Mouse (Mus musculus): Measurements from ENCODE around the gene Cep89.
A peak's percentile ranks its signal among the peaks of the same experiment; 100 is the strongest.

Cep89 gene

DNA sequence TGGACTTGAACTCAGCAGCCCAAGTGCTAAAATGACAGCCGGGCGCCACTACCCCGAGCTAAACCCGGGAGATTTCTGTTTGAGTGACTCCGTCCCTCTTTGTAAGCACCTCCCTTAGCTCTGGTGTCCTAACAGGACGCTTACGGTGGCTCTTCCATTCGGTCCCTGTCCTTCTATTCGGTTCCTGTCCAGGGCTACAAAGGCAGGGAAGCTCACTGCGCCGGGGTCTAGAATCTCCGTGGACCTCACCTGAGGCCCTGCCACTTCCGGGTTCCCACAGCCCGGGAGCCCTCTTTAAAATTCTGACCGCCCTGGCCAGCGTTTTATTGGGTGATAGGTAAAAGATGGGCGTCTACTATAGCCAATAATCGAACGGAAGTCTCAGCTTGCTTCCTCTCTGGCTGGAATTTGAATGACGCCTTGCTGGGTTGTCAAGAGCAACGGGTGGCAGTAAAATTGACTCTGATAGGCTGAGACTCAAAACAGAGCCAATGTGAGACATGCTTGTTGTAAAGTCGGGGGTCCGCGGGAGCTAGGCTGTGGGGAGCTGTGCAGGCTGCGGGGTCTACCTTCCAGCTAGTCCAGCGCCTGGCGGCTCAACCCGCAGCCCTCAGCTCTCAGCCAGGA lies at the start of gene Cep89, which contains the start of gene Faap24:
Cep89 (plus strand) TSS at position 494 of the 627 bp plus-strand sequence.
Faap24 (minus strand) TSS at position 295 of the 627 bp plus-strand sequence.
- DNase-seq (ENCODE audit: low spot score): peak; percentile 68

DNA sequence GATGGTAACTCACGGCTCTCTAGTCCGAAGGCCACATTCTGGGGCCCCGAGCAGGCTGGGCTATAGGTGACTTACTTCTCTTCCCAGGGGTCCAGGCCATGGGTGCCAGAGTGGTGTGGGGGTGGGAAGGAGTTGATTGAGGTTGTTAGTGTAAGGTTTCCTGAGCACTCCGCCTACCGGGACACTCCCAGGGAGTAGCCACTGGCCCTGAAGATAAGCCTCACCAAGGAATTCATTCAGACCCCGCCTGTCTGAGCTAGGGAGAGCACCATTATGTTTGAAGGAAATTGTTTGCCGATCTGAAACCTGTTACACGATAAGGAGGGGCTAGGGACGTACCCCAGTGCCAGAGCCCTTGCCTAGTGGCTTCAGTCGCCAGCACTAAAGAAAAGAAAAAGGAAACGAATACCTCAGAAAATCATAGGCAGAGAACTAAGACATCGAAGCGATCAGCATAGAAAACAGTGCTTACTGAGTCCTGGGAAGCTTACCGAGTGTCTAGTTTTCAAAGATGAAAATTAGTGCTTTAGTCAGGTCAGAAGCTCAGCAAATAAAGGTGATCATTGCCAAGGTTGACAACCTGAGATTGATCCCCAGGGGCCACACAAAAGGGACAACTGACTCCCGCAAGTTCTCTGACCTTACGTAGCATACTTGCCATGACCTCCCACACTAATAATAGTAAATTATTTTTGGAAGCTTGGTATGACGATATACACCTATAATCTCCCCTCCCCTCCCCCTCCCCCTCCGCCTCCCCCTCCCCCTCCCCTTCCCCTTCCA lies 48.7 kb upstream of the Cep89 start:
- no peak for DNase-seq (ENCODE audit: low spot score)

DNA sequence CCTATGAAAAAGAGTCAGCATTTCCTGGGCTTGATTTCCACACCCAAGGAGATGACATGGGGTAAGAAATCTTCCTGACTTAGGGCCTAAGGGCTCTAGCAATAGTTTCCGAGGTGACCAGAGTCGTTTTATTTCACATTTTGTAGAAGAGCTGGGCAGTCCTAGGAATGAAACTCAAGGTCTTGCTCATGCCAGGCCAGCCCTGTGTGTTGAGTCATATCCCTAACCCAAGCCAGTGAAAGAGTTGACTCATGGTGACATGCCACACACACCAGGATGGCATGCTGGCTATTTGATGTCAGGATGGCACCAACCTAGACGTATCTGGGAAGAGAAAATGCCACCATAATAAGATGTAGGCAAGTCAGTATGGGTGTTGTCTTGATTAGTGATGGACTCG lies 47.8 kb upstream of the Cep89 start:
- DNase-seq (ENCODE audit: low spot score): no peak

DNA sequence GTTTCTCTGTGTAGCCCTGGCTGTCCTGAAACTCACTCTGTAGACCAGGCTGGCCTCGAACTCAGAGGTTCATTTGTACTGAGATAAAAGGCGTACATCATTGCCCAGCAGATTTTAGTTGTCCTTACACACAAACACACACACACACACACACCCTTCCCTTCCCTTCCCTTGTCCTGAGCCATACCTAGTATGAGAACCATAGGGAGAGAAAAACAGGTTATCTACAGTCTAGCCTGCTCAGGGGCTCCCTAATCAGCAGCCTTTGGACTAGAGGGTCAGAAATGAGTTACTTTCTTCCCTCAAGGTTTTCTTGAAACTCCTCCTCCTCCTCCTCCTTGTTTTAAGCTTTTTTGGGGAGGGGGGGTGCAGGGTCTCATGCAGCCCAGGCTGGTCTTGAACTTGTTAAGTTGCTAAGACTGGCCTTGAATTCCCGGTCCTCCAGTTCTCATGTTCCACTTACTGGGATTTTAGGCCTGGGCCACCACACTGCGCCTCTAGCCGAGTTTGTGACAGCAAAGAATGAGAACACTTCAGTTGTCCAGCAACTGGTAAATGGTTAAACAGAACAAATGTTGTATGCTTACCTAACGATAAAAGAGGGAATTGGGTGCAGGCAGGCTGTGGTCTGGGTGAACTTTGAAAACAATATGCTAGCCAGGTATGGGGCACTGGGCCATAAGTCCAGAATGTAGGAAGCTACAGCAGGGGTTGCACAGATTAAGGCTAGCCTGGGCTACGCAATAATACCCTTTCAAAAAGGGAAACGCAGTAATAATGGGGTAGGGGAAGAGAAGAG lies 46.8 kb upstream of the Cep89 start:
- DNase-seq (ENCODE audit: low spot score): no peak

DNA sequence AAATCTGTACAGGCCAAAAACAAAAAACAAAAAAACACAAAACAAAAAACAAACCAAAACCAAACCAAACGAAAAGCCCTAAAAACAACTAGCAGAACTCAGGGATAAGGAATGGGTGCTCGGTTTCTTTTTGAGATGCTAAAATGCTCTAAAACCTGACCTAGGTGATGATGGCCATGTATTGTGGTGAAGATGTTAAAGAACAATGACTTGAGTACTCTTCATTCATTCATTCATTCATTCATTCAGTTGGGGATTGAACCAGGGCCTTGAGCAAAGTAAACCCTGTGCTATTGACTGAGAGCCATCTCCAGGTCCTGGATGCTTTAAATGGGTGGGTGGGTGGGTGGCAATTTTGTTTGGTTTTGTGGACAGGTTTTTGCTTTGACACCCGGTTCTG lies 45.7 kb upstream of the Cep89 start:
- DNase-seq (ENCODE audit: low spot score): no peak

DNA sequence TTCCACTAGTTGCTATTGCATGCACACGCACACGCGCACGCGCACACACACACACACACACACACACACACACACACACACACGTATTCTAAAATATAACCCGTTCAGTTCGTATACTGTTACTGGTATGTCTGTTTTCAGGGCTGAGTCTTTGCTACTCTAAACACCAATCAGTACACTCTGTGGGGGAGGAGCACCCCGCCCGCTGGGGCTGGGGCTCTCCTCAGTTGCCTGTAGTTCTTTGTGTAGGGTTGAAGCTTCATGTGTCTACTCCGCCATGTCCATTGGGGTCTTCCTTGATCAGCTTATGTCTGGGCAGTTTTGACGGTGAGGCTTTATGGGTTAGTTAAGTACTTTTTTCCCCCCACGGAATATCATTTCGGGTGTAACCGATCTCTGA lies 43.5 kb upstream of the Cep89 start:
- no peak for DNase-seq (ENCODE audit: low spot score)

DNA sequence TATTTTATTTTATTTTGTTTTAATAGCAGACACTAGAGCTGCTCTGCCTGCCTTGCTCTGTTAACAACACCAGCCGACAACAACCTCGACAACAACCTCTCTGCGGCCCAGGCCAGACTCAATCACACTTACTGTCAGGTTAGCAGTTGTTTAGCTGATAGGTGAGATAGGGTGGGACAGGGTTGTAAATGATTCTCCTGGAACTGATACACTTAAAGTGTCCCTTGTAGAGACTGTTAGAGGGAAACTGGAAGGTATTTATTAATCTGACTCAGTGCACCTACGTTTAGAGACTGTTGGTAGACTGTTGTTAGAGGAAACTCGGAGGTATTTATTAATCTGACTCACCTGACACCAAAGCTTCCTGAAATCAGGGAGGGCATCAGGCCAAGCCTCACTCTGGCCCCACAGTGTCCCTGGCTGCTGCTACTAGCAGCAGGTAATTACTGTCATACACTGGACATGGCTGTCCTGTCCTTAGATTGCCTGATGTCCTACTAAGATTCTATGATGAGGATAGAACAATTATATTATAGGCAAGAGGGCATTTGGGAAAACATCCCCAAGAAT lies 41.4 kb upstream of the Cep89 start:
- DNase-seq (ENCODE audit: low spot score): no peak

DNA sequence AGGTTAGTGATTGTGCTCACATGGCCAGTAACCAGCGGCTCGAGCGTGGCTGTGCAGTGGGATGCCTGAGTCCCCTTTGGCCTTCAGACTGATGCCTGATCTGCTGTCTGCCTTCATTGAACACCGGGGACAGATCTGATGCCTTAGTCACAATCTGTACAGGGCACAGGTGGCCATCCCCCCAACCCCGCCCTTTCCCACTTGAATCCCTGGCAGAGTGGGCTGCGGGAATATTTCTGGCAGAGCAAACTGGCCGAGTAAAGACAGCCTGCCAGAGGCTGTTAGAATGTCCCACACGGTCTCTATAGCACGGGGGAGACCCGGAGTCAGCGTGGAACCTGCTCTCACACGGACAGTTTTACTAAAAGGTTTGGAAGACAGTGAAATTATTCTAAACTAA lies 39.2 kb upstream of the Cep89 start:
- no peak for DNase-seq (ENCODE audit: low spot score)

DNA sequence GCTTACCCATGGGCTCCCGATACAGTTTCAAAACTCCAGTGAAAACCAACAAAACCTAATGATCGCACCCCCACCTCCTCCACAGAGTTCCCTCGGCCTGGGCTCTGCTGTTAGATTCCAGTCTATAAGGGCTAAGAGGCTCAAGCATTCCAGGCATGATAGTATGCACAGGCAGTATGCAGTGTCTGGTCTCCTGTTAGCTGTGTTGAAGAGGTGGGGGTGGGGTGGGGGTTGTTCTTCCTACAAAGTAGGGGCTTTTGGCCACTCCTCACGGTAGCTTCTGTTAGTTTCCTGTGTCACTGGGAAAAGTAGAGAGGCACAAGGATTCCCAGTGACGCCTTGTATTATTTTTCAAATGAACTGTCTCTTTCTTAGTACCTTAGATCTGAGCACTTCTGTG lies 34.6 kb upstream of the Cep89 start:
- DNase-seq (ENCODE audit: low spot score): no peak

DNA sequence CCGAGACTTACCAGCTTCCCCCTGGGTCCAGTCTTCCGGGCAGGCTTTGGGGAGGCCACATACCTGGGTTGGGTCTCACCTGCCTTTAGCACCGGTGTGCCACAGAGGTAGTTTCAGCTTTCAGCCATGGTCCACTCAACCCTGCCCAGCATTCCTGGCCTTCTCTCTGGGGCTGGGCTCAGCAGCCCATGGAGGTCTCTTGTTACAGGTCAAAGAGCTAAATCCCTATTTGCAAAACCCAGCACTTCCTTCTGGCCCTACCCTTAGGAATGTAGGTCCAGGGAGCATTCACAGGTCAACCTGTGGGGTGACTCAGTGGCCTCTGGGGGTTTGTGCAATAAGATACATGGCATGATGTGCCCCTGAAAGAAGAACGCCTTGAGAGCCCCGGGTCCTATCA lies 34.0 kb upstream of the Cep89 start:
- DNase-seq (ENCODE audit: low spot score): no peak

DNA sequence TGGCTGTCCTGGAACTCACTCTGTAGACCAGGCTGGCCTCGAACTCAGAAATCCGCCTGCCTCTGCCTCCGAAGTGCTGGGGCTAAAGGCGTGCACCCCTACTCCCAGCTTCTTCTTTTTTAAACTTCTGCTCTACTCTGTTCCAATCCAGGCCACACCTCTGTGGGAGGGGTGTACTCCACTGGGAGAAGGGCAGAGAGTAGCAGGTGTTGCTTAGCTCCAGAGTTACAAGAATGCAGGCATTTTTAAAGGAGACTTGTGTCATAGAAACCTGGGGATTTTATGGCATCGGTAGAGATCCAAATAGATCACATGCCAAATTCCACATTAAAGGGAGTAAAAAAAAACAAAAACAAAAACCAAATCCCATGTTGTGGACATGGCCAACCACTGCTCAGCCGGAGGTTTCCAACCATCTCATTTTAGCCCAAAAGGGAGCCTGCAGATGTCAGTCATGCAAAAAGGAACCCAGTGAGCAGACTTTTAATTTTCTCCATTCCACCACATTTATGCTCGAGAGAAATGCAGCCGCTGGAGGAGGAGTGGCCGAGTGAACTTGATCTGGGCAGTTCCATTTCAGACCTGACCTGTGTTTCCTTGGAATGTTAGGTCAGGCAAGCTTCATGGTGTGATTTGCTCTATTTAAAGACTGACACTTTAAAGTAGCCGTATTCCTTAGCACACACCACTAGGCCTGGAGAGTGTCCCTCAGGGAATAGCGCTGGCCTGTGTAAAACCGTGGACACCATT lies 31.5 kb upstream of the Cep89 start:
- no peak for DNase-seq (ENCODE audit: low spot score)

DNA sequence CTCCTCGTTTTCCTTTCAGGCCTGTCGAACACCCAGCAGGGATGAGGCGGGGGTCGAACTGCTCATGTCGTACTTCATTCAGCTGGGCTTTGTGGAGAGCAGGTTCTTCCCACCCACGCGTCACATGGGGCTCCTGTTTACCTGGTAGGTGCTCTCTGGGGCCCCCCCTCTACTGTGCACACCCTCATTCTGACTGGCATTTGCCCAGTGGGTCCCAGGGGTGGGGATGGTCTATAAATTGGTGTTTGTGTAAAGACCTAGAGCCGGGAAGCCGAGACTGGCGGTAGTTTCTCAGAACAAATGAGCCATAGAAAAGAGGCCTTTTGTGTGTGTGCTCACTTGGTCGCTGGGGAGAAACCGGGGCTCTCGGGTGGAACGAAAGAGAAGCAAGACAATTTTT lies 25.7 kb upstream of the Cep89 start:
- DNase-seq (ENCODE audit: low spot score): no peak

DNA sequence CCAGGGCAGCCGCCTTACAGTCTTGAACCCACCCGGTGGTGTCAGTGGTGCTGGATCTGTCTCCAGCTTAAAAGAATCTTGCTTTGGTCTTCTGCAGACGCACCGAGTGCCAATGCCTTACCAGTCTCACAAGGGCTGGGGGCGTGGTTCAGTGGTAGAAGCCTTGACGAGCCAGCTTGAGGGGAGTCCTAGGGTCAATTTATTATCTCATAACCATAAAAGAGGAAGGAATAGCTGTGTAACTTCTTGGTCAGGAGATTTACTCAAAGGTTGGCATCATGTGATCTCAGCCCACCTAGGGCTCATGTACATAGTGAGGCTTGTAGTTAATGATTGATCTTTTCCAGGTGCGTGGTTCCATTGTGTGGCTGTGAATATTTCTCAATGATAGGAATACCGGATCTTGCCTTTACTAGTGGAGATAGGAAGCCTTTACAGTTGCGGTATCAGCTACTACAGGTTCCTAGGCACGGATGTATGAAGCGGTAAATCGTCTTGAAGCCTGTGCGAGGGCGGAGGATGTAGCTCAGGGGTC lies 24.3 kb upstream of the Cep89 start:
- no peak for DNase-seq (ENCODE audit: low spot score)

DNA sequence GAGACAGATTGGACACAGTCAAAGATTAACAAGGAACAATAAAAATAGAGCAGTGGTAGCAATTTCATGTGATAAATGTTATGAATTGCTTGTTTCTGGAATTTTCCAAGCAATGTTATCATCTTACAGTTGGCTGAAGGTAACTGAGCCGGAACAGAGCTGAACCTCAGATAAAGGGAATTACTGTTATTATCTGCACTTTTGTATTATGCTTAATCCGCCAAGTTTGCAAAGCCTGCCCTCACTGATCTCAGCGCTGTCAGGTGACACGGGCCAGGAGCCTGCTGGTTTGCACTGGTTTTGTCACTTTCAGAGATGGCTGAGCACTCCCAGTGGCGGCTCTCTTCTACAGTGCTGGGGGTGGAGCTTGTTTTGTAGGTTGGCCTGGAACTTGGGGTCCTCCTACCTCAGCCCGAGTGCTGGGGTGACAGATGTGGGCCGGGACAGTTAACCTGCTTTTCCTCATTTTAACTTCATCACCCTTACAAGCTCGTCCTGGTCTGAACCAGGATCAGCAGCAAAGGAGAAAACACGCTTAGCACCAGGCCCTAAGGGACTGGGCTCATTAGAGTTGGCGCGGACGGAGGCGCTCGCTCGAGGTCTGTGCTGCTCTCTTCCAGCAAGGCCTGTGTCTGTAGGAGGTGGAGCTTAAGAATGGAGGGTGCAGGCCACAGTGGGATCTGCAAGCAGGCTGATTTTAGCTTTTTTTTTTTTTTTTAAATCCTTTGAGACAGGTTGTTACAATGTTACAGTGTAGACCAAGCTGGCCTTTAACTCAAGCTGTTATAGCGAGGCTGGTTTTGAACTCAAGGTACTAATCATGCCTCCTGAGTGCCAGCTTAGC lies 23.5 kb upstream of the Cep89 start:
- DNase-seq (ENCODE audit: low spot score): no peak

DNA sequence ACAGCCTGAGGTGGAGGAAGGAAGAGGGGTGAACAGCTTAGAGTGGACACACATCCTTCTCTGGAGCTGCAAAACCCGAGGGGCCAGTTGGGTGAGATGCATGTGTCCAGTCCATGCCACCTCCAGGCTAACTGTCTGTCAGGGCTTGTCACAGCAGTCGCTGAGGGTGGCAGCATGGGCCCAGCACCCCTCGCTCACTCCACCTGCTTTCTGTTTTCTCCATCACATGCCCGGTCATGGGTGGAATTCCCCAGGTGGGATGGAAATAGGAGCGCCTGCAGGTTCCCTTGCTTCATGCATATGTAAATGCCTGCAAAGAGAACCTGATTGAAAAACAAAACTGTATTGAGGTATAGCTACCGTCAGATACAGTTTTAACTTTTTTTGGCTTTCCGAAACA lies 22.6 kb upstream of the Cep89 start:
- no peak for DNase-seq (ENCODE audit: low spot score)

DNA sequence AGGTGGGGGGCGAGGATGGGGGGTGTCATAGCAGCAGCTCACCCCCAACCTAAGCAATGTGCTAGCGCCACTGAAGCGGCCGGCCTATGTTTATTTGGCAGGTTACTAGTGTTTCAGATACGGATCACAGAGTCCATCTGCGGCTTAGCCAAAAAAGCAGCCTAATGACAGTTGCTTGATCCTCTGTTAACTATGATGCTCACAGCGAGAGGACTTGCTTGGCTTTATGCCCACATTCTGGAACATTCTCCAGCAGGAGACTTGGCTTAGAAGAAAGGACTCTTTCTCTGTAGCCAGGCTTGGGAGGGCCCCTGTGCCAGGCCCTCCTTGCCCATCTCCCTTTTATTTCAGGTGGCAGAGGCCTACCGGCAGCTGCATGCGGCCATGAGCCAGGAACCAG lies 20.2 kb upstream of the Cep89 start:
- no peak for DNase-seq (ENCODE audit: low spot score)

DNA sequence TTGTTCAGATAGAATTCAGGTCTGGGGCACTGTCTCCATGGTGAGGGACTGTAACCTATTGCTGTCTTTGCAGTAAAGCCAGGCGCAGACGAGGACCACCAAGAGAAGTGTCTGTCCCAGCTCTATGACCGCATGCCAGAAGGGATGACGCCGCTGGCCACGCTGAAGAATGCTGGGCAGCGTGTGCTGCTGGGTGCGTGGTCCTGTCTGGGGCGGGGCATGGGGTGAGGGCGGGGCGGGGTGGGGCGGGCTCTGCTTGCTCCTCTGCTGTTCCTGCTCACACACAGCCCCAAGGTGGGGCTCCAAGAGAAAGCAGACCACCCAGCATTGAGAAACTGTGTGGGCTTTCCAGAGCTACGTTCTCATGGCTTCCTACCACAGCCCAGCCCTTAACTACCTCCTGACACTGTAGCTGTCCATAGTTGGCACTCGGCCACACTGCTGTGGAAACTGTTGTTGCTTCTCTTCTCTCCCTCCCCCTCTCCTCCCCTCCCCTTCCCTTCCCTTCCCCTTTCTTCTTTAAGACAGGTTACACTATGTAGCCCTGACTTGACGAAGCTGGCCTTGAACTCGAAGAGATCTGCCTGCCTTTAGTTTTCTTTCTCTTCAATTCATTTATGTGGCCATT lies 17.2 kb upstream of the Cep89 start:
- DNase-seq (ENCODE audit: low spot score): no peak

DNA sequence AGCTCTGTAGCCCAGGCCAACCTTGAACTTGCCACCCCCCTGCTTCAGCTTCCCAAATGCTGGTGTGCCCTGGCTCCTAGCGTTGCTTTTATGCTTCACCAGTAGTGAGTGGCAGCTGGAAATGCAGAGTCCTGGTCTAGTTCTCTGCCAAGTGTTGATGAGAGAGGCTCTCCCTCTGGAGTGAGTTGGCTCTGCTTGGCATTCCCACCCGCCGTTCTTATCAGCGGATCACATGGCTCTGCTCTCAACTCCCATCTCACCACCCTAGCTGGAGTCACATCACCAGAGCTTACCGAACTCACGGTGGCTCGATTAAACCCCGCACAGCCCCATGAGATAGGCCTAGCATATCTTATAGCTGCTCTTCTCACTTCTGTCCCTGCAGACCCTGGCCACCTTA lies 16.5 kb upstream of the Cep89 start:
- DNase-seq (ENCODE audit: low spot score): no peak

DNA sequence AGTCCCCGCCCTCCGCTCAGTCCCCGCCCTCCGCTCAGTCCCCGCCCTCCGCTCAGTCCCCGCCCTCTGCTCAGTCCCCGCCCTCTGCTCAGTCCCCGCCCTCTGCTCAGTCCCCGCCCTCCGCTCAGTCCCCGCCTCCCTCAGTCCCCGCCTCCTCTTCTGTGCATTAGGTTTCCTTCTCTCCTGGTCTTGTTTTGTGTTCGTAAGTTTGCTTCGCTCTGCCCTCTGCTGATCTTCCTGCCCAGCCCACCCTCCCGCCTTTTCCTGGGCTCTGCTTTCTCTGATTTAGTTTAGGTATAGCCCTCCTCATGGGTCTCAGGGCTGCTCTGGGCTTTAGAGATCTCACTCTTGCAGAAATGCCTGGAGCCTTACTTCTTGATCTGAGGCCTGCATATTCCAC lies 15.0 kb upstream of the Cep89 start:
- DNase-seq (ENCODE audit: low spot score): no peak

DNA sequence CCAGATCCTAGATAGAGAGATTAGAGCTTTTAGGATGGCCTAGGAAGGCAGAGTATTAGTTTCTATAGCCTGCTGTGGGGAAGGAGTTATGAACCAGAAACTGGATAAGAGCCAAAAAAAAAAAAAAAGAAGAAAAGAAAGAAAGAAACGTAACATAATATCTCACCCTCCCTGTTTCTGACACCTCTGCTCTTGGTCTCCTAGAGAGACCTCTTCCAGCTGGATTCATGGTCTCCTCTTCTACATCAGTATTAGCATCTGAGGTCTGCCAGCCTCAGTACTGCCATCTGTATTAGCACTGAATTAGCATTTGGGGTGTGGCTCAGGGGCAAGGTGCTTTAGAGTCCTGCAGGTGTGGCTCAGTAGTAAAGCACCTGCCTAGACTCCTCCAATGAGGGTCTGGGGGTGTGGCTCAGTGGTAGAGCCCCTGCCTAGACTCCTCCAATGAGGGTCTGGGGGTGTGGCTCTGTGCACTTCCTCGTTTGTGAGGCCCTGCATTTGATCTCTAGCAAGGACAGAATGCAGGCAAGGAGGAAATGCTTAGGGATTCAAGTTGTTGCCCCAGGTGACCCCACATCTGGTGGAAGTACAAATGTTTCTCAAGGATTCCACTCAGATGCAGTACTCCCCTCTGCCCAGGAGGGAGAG lies 14.0 kb upstream of the Cep89 start:
- no peak for DNase-seq (ENCODE audit: low spot score)

Data from urinary bladder, postnatal 10 days (tissue).